Mouse (Mus musculus): ENCODE results near the gene Ints14.

GRCm38 (mm10) chr9:64988443-64988842 is 27.7 kb downstream of the Ints14 start:
- no peak for TF ChIP-seq POLR2A (IDR thresholded peaks at IDR 0.05; ENCODE audit: low read depth, low read length)
- no peak for TF ChIP-seq CTCF (conservative IDR thresholded peaks at IDR 0.05 in 1 of 2, IDR thresholded peaks at IDR 0.05 in 1 of 2; ENCODE audit: low read depth in 2 of 2, low read length in 2 of 2)
- no peak for TF ChIP-seq EP300 (IDR thresholded peaks at IDR 0.05; ENCODE audit: low read length)
- TF ChIP-seq TCF12 (IDR thresholded peaks at IDR 0.05; ENCODE audit: low read depth, low read length): no peak
- TF ChIP-seq JUN (IDR thresholded peaks at IDR 0.05; ENCODE audit: insufficient read depth, low read depth, low read length): no peak
- no peak for TF ChIP-seq MAFK (IDR thresholded peaks at IDR 0.05; ENCODE audit: insufficient replicate concordance, low read length)
- TF ChIP-seq IRF4 (IDR thresholded peaks at IDR 0.05; ENCODE audit: low read depth, low read length): no peak
- no peak for TF ChIP-seq POLR2AphosphoS2 (IDR thresholded peaks at IDR 0.05; ENCODE audit: low read depth, low read length)
- TF ChIP-seq ZKSCAN1 (IDR thresholded peaks at IDR 0.05; ENCODE audit: borderline replicate concordance, low read depth, low read length): no peak
- no peak for TF ChIP-seq RAD21 (IDR thresholded peaks at IDR 0.05; ENCODE audit: low read depth, low read length)
- no peak for TF ChIP-seq ZC3H11A (IDR thresholded peaks at IDR 0.05; ENCODE audit: low read depth, low read length)
- TF ChIP-seq TBP (conservative IDR thresholded peaks at IDR 0.05; ENCODE audit: low read depth, low read length): no peak

All from CH12.LX (cell line).